Mouse (Mus musculus): Measurements from ENCODE around the gene Asphd2. TPM values are rescaled to one million over a fixed set of nuclear protein-coding genes. Genes with fewer than 3 reads are reported as not detected.

Gene Asphd2
- polyA plus RNA-seq, 1 experiment = not detected

DNA sequence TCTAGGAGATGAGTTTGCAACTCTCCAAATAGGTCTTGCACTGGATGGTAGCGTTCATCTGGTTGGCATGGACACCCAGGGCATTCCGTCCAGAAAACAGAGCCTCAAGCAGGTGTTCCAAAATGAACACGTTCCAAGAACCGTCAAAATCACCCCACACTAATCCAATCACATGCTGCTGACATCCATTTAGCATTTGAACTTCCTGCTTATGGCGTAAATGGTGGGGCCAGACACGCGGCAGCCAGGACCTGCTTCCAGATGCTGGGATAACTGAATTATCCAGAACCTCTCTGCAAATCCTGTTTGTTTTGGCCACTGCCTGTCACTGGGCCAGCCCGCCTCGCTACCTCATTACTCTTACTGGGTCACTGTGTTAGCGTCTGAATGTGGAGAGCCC is 4.6 kb upstream of the Asphd2 start:
- TF ChIP-seq GATA1 (IDR thresholded peaks at IDR 0.05; ENCODE audit: low read length) = no peak

DNA sequence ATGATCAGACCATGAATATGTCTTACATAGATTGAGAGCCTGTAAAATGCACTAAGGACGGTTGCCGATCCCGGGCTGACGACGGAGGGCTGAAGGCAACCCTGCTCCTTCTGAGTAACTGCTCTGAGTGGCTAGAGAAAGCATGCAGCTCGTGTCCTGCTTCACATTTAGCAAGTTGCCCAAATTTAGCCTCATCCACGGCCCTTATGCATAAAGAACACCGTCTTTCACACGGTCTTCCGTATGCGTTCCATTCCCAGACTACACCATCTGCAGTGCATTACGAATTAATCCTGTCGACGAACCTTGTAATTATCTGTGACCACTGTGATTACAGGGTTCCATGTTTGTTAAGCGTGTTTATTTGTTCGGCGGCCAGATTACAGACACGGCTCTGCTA is 1.4 kb upstream of the Asphd2 start:
- TF ChIP-seq GATA1 (IDR thresholded peaks at IDR 0.05; ENCODE audit: low read length) = no peak

DNA sequence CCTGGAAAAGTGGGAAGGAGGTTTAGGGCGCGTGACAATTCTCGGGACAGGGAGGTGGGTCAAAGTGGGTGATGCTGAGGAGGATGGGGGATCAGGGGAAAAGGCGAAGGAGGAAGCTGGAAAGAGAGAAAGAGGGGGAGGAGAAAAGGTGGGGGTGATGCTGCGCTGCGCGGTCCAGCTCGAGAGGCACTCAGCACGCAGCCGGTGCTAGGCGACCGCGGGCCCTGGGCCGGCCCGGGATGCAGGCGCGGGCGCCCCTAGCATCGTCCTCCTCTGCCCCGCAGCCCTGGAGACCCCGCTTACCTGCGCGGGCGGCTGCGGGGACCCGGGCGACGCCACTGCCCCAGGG is 277 bp downstream of the Asphd2 start:
- no peak for TF ChIP-seq GATA1 (IDR thresholded peaks at IDR 0.05; ENCODE audit: low read length)

DNA sequence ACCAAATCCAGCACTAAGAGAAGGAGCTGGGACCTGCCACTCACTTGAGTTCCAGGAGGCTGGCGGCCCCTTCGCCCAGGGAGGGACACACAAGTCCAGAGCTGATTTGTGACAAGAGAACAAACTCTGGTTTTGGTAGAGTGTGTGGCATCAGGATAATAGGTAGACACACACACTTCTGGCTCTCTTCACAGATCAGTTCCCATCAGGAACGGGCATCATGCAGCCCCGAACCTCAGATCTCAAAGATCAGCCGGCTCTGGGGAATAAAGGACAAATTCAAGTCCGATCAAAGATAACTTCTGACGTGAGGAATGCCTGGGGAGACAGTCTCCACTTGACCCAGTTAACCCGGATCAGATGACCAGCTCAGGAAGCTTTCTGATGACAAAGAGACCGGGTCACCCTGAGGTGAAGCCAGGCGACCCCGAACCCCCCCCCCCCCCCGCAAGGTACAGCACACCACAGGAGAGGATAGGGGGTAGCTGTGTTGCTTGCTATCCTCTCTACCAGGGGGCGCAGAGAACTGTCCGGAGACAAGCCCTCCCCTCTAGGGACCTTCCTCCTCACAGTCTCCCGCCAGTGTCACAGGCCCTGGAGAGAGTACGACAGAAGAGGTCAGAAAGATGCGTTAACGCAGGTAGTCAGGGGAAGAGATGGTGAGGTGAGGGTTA is 788 bp downstream of the Asphd2 start:
- no peak for TF ChIP-seq GATA1 (IDR thresholded peaks at IDR 0.05; ENCODE audit: low read length)

DNA sequence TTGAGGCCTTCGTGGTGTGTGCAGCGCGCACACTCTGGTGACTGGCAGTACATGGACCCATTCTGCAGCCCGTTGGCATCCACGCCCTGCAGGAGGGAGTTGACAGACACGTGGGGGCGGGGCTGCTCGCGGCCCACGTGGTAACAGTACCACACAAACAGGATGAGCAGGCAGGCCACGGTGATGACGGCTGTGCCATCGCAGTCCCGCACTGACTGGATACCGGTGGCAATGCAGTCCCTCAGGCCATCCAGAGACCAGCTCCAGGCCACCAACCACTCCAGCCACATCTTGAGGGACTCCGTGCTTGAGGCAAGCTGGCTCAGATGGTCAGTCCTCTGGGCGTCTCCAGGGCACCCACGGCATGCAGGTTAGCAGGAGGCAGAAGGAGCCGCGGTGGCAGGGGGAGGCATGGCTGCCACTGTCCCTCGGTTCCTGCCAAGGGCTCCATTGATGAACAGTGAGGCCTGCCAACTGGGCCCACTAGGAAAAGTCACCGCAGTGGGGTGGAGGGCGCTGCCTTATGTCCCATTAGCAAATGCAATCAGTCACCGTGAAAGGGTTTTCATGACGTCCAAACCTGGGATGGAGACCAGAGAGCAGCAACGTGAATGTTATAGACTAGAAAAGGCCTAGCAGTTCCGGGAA is 2.9 kb downstream of the Asphd2 start:
- TF ChIP-seq GATA1 (IDR thresholded peaks at IDR 0.05; ENCODE audit: low read length) = no peak

DNA sequence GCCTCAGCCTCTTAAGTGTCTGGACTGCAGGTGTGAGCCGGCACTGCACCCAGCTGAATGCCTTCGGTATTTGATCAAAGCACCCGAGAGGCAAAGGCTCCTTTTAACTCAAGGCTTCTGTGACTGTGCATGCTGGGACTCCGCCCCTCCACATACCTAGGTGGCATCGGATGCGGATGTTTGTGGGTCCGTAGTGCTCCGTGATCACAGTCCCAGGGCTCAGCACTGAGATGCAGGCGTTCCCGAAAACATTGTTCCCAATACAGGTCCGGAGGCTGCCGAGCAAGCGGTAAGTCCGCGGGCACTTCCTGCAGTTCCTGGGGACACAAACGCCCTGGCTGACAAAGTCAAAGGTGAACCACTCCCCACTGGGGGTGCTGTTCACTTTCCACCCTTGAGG is 3.7 kb downstream of the Asphd2 start:
- TF ChIP-seq GATA1 (IDR thresholded peaks at IDR 0.05; ENCODE audit: low read length) = no peak

DNA sequence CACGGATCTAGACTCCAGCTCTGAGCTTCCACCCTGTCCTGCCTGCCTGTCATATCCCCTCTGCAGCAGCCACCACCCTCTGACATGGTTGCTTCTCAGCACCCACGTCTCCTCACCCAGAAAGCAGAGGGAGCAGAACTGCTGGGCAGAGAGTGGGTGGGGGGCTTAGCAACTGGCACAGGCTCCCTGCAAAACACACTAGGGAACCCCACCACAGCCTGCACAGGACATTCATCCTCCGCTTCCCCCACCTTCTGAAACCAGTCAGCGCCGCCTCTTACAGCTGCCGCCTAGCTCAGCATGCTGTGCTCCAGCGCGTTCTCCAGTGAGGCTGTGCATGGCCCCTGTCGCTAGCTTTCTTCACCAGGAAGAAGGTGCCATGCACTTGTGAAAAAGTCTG is 5.3 kb downstream of the Asphd2 start:
- no peak for TF ChIP-seq GATA1 (IDR thresholded peaks at IDR 0.05; ENCODE audit: low read length)

DNA sequence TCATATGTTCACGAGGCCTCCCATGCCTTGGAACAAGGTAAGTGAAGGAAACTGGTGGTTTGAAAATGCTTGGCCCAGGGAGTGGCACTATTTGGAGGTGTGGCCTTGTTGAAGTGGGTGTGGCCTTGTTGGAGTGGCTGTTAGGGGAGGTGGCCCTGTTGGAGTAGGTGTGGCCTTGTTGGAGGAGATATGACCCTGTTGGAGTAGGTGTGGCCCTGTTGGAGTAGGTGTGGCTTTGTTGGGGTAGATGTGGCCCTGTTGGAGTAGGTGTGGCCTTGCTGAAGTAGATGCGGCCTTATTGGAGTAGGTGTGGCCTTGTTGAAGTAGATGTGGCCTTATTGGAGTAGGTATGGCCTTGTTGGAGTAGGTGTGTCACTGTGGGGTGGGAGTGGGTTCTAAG is 8.7 kb downstream of the Asphd2 start:
- TF ChIP-seq GATA1 (IDR thresholded peaks at IDR 0.05; ENCODE audit: low read length) = no peak

DNA sequence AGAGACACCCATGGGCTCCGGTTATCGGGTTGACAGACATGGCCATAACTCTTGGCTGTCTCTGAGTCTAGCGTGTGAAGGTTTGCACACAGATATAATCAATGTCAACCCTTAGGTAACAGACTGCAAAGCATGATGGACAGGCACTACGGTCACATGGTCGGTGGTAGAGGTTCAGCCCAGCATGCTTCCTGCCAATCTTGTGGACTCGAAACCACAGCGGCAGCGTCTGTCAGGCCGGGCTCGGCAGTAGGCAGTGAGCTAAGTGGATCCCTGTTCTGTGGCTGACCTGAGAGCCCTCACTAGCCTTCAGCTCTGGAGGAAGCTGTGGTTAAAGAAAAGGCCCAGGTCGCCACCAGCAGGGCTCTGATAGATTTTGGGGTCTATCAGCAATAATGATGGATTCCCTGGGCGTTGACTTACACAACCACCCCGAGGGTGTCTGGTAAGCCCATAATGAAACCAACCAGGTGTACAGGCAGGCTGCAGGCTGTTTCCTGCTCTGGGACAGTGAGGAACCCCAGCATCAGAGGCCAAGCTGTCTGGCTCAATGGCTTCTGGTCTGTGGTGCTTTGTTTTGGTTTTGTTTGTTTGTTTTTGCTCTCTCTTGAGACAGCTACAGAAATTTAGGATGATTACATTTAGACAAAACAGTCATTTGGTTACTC is 9.7 kb downstream of the Asphd2 start:
- TF ChIP-seq GATA1 (IDR thresholded peaks at IDR 0.05; ENCODE audit: low read length) = no peak

DNA sequence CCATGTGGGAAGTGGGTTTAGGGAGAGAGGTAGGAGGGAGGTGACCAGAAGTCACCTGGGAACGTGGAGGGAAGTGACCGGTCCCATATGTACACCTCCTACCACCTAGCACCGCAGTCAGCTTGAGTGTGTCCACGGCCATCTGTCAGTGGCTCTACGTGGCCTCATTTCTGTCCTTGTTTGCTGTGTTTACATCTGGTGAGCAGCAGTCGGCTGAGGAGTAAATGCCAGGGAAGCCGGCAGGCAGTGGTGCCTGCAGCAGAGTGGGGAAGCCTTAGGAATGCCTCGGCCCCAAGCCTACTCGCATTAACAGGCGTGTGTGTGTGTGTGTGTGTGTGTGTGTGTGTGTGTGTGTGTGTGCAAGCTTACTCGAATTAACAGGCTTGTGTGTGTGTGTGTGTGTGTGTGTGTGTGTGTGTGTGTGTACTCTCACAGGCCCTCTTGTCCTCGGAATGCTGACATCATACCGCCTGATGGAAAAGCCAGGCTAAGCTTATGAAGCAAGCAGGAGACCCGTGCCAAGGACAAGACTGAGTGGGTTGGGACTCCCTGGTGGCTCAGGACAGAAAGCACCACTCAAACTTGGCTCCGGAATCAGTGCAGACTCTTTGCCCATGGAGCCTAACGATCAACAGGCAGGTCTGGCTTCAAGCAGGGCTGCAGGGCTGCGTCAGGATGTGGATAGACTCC is 11.9 kb downstream of the Asphd2 start:
- TF ChIP-seq GATA1 (IDR thresholded peaks at IDR 0.05; ENCODE audit: low read length) = no peak

DNA sequence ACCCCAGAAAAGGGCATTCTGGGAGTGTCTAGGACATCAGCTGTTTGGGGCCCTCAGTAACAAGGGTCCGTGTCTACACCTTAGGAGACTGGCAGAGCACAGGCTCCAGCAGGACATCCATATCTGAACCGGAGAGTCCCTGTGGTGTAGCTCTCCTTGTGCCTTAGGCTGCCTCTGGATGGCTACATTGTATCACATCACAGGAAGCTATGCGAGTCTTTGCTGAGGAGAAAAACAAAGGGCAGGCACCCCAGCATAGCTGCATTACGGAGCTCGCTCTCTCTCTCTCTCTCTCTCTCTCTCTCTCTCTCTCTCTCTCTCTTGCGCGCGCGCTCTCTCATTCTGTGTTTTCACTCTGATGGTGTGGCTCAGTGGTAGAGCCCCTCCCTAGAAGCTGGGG is 12.6 kb downstream of the Asphd2 start:
- no peak for TF ChIP-seq GATA1 (IDR thresholded peaks at IDR 0.05; ENCODE audit: low read length)

DNA sequence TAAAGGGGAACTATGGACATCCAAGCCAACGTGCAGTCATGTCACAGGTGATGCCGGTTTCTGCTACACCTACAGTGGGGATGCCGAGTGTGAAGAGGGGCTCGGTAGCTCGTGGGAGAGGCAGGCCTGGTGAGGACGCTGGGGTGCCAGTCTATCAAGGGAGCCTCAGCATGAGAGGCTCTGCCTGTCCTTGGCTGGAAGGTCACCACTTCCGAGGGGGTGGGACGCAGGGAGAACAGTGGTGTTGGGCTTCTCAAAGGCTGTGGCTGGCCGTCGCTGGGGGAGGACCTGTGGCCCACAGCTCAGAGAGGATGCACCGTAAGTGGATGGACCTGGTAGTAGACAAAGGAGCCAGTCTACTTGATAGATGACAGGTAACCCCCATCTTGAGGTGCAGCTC is 13.5 kb downstream of the Asphd2 start:
- no peak for TF ChIP-seq GATA1 (IDR thresholded peaks at IDR 0.05; ENCODE audit: low read length)

DNA sequence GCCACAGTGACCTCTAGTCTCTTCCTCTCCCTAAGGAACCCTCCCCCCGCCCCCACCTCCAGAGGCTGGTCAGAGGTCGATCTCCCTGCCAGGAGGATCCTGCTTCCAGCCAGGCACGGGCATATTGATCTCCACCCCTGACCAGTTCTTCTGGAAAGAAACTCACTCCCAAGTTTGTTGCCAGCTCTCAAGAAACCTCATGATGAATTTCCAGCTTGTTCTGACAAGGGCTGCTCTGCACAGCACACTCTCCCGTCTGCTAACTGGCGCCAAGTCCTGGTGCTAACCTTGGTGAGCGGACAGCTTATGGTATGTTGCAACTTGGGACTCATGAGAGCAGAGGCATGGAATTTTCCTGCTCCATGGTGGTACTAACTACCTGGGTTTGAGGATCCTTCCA is 15.9 kb downstream of the Asphd2 start:
- TF ChIP-seq GATA1 (IDR thresholded peaks at IDR 0.05; ENCODE audit: low read length) = no peak

DNA sequence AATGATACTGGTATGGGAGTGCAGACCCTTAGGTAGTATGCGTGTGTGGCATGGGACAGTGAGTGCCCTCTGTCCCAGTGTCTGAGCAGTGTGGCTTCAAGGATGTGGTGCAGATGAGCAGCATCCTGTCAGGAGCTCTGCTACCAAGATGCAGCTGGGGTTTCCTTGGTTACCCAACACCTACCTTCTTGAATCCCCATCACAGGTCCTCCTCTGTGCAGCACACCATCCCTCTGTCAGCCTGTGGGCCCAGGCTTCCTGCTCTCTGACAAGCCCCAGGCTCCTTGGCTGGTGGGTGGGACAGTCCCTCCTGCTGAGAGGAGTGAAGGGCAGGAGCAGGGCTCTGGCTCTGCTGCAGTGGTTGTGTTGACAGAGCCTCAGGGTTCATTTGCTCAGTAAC is 17.3 kb downstream of the Asphd2 start:
- no peak for TF ChIP-seq GATA1 (IDR thresholded peaks at IDR 0.05; ENCODE audit: low read length)

DNA sequence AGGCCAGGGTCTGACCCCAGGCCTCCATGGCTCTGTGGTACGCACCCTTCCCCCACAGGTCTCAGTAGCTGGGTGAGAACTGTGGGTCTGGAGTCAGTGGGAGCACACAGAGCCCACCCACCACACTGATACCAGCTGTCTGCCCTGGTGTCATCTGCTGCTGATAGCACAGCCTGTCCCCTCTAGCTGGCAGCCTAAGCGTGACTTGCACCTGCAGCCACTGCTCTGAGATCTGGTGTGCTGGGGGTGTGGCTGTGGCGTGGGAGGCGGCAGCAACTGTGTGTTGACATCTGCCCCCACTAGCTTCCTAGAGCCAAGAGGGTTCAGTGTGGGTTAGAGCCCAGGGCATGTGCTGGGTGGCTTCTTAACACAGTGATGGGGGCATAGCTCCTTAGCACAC is 18.6 kb downstream of the Asphd2 start:
- TF ChIP-seq GATA1 (IDR thresholded peaks at IDR 0.05; ENCODE audit: low read length) = no peak

DNA sequence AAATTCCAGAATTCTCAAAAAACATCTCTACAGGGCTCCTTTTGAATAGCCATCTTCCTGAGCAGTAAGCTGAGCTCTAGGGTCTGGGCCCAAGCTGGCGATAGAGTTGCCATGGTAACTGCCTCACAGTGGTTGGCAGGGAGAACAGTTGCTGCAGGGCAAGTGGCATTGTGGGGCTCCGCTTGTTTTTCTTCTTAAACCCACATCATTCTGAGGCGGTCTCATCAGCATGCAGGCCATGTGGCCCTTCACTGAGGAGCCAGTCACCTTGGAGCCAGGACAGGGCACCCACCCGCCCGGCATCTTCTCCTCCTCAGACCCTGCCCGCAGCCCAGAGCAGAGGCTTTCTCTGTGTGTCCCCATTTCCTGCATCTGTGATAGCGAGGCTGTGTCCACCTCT is 22.7 kb downstream of the Asphd2 start:
- TF ChIP-seq GATA1 (IDR thresholded peaks at IDR 0.05; ENCODE audit: low read length) = no peak

Data from G1E-ER4 (cell line).